10 mouse cellular contexts compared by ENCODE assay signal in genomic region chr5:144998491-144998890, GRCm38 (mm10). TPM values are rescaled to one million over a fixed set of nuclear protein-coding genes. Genes with fewer than 3 reads are reported as not detected.
DNase-seq lines count a peak whose midpoint lies in the region; ATAC-seq lines count a peak whose summit lies in the region.
"Had no signal": no experiment of that assay in that cellular context is flagged by ENCODE, and none has a peak within 500 bp of the region (broad histone marks: within the 10 kb centered on the region; RNA-seq: fewer than 3 reads in every experiment).

No protein-coding gene starts in this region.

- no peaks in the 10 kb centered on the region for H3K9me3 ChIP-seq in hindbrain, embryonic 10.5 days
- no peaks in the 10 kb centered on the region for H3K9me3 ChIP-seq in hindbrain, embryonic 13.5 days

- H3K27ac ChIP-seq in hindbrain, embryonic 10.5 days: no peak overlapping the region
- H3K27ac ChIP-seq in hindbrain, embryonic 13.5 days: no peak overlapping the region

- no peaks in the 10 kb centered on the region for H3K4me1 ChIP-seq in hindbrain, embryonic 10.5 days (replicated peaks)
- H3K4me1 ChIP-seq in hindbrain, embryonic 13.5 days (replicated peaks): no peaks in the 10 kb centered on the region

- no peaks in the 10 kb centered on the region for H3K36me3 ChIP-seq in hindbrain, embryonic 10.5 days
- no peaks in the 10 kb centered on the region for H3K36me3 ChIP-seq in hindbrain, embryonic 13.5 days

- no peak overlapping the region for H3K9ac ChIP-seq in hindbrain, embryonic 13.5 days

- 31% methylated on average over 2 of the region's 2 CpGs for WGBS in hindbrain, embryonic 10.5 days
- WGBS in hindbrain, embryonic 13.5 days: 34% methylated on average over 2 of the region's 2 CpGs

- H3K4me2 ChIP-seq in hindbrain, embryonic 13.5 days: no peak overlapping the region

- H3K4me3 ChIP-seq in hindbrain, embryonic 10.5 days: no peak overlapping the region
- H3K4me3 ChIP-seq in hindbrain, embryonic 13.5 days: no peak overlapping the region

- peak; percentile 11 for DNase-seq in hindbrain, embryonic 10.5 days (ENCODE audit: low spot score)
- DNase-seq in 416B (ENCODE audit: low read depth) (peak; percentile 86), WW6 (ENCODE audit: low read depth, low spot score) (peak; percentile 49)
- DNase-seq in yolk sac, embryonic 10.5 days (ENCODE audit: low spot score): no peak
- DNase-seq in natural killer cell, adult 2 months (ENCODE audit: low spot score in 2 of 2): no peak
- no peak for DNase-seq in right cerebral cortex, postnatal 36 days (ENCODE audit: low spot score in 2 of 2)

- H3K27me3 ChIP-seq in hindbrain, embryonic 10.5 days (ENCODE audit: insufficient read depth, poor library complexity, severe bottlenecking): no peaks in the 10 kb centered on the region
- H3K27me3 ChIP-seq in hindbrain, embryonic 13.5 days: no peaks in the 10 kb centered on the region

- no peak for ATAC-seq in hindbrain, embryonic 13.5 days (ENCODE audit: low FRiP score)
- ATAC-seq in granulocyte monocyte progenitor cell, adult 5-6 weeks (replicated peaks; ENCODE audit: poor library complexity, severe bottlenecking): peak; percentile 92

RNA-seq across cellular contexts. Expression of gene Smurf1, which starts 32.8 kb away (rescaled TPM):
- polyA plus RNA-seq in hindbrain, embryonic 10.5 days (2016; fragmentation: Nextera tagmentation; extraction: Ambion mirVana): 14.7 and 17.5 TPM in 2 replicates
- polyA plus RNA-seq in hindbrain, embryonic 13.5 days (2015; fragmentation: Nextera tagmentation; extraction: Ambion mirVana): 28.2 and 28.4 TPM in 2 replicates
- total RNA-seq in granulocyte monocyte progenitor cell, adult 5-6 weeks (2014; fragmentation: Nextera tagmentation): 2.0 and 5.9 TPM in 2 replicates
- 3.4 and 4.6 TPM in 2 replicates for total RNA-seq in granulocyte monocyte progenitor cell, adult 5-6 weeks (2017)

RNA-seq across cellular contexts. Expression of gene Gm4871, which starts 34.1 kb away (rescaled TPM):
- 0.13 TPM in 1 of 2 replicates, not detected in the other for polyA plus RNA-seq in hindbrain, embryonic 10.5 days (2016; fragmentation: Nextera tagmentation; extraction: Ambion mirVana)
- polyA plus RNA-seq in hindbrain, embryonic 13.5 days (2015; fragmentation: Nextera tagmentation; extraction: Ambion mirVana): not detected in 2 replicates
- not detected in 2 replicates for total RNA-seq in granulocyte monocyte progenitor cell, adult 5-6 weeks (2014; fragmentation: Nextera tagmentation)
- total RNA-seq in granulocyte monocyte progenitor cell, adult 5-6 weeks (2017): not detected in 2 replicates
- total RNA-seq: heart, postnatal 25 days; left cerebral cortex, postnatal 25 days had no signal

RNA-seq across cellular contexts. Expression of gene 1700018F24Rik, which starts 44.3 kb away (rescaled TPM):
- polyA plus RNA-seq in hindbrain, embryonic 10.5 days (2016; fragmentation: Nextera tagmentation; extraction: Ambion mirVana): not detected in 2 replicates
- polyA plus RNA-seq in hindbrain, embryonic 13.5 days (2015; fragmentation: Nextera tagmentation; extraction: Ambion mirVana): not detected in 2 replicates
- not detected in 2 replicates for total RNA-seq in granulocyte monocyte progenitor cell, adult 5-6 weeks (2014; fragmentation: Nextera tagmentation)
- total RNA-seq in granulocyte monocyte progenitor cell, adult 5-6 weeks (2017): not detected in 2 replicates
- total RNA-seq: heart, postnatal 25 days; left cerebral cortex, postnatal 25 days had no signal

Comparison
In these comparisons a context has a peak if more than half of its experiments do, and no peak if none do; other contexts are left out.
1. DNase-seq: peak in hindbrain, embryonic 10.5 days (single experiment), 416B (single experiment) and WW6 (single experiment); none in yolk sac, embryonic 10.5 days (single experiment), natural killer cell, adult 2 months (0 of 2) and right cerebral cortex, postnatal 36 days (0 of 2).